Mouse (Mus musculus): ENCODE results near the gene Tmem132c. TPM values are rescaled to one million over a fixed set of nuclear protein-coding genes. Genes with fewer than 3 reads are reported as not detected.

Tmem132c gene
- total and polyA plus RNA-seq, 3 experiments, result 0.14 to 0.43 TPM; not detected in 1

DNA sequence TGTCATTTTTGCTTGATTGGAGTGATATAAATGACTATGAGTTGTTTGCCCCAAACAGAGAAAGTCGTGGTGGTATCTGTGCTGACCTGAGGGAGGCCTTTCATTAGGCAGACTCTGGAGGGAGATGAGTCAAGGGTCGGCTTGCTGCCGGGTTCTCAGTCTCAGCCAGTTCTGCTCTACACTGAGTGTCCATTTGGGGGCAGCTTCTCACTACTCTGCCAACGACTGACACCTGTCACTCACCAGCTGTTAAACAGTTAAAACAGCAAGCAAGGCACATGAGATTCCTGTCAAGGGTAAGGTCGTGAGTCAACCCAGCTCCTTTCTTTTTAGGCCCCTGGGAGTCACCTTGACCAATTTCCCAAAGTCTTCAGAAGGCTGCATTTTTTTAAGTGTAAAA is 350.8 kb downstream of the Tmem132c start:
- DNase-seq, result no peak
- Histone ChIP-seq H3K79me2 (replicated peaks; ENCODE audit: control insufficient read depth, insufficient read depth, low read length) (no peaks in the 10 kb centered on the region), H3K4me3 (no peak overlapping the region), H3K4me1 (ENCODE audit: control insufficient read depth, insufficient read depth, low read length) (no peaks in the 10 kb centered on the region), H3K9ac (ENCODE audit: low read depth, low read length) (no peak overlapping the region), H3K27ac (no peak overlapping the region), H3K36me3 (ENCODE audit: control insufficient read depth, insufficient read depth, low read length) (no peaks in the 10 kb centered on the region), H3K27me3 (ENCODE audit: control insufficient read depth, insufficient read depth, low read length) (no peaks in the 10 kb centered on the region)
- no peak for TF ChIP-seq CTCF (IDR thresholded peaks at IDR 0.05)
- no peak for TF ChIP-seq POLR2A (IDR thresholded peaks at IDR 0.05; ENCODE audit: insufficient read depth, low read depth, low read length)
- no peak for TF ChIP-seq EP300 (IDR thresholded peaks at IDR 0.05; ENCODE audit: insufficient read depth, low read depth, low read length)
- WGBS, result 64% methylated on average over 5 of the region's 5 CpGs
- intact Hi-C loops (cut with DNase I), result no loop called here

DNA sequence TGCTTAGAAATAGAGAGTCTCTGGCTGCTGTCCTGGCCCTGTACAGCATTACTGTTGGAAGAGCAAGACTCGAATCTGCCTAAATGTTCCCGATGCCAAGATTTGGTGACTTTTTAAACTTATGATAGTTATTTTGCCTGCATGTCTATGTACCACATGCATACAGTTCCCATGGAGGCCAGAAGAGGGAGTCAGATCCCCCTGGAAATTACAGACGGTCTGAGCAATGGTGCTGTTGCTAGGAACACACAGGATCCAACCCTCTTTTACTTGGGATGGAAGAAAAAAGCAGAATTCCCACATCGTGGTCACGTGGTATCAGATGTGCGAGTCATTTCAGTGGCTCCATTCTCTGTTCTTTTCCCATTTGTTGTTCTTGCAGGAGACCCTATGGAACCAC is 351.2 kb downstream of the Tmem132c start:
- Histone ChIP-seq H3K27me3 (ENCODE audit: control insufficient read depth, insufficient read depth, low read length) (no peaks in the 10 kb centered on the region), H3K79me2 (replicated peaks; ENCODE audit: control insufficient read depth, insufficient read depth, low read length) (no peaks in the 10 kb centered on the region), H3K4me3 (no peak overlapping the region), H3K27ac (no peak overlapping the region), H3K4me1 (ENCODE audit: control insufficient read depth, insufficient read depth, low read length) (no peaks in the 10 kb centered on the region), H3K9ac (ENCODE audit: low read depth, low read length) (no peak overlapping the region), H3K36me3 (ENCODE audit: control insufficient read depth, insufficient read depth, low read length) (no peaks in the 10 kb centered on the region)
- TF ChIP-seq EP300 (IDR thresholded peaks at IDR 0.05; ENCODE audit: insufficient read depth, low read depth, low read length) (no peak), CTCF (IDR thresholded peaks at IDR 0.05) (peak; percentile 64)
- intact Hi-C loops (cut with DNase I), result no loop called here
- 74% methylated on average over 6 of the region's 6 CpGs for WGBS
- no peak for DNase-seq

DNA sequence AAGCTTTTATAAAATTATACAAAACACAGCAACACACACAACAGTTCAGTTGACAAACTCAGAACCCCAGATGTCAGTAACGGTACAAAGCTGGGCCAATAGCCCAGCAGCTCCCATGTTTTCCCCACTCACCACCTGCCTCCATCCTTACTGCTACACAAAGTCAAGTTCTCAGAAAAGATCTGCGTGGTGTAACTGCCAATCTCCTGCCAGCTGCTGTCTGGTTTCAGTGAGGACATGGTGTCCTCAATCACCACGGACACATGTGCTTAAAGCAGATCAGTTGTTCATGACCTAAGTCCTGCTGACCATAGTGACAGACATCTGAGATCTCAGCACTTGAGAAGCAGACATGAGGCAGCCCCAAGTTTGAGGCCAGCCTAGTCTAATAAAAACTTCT is 354.1 kb downstream of the Tmem132c start:
- H3K4me3 ChIP-seq, result no peak overlapping the region
- no peak for TF ChIP-seq CTCF (IDR thresholded peaks at IDR 0.05)
- no peak for TF ChIP-seq EP300 (IDR thresholded peaks at IDR 0.05; ENCODE audit: insufficient read depth, low read depth, low read length)
- TF ChIP-seq POLR2A (IDR thresholded peaks at IDR 0.05; ENCODE audit: insufficient read depth, low read depth, low read length), result no peak
- no peak overlapping the region for H3K9ac ChIP-seq (ENCODE audit: low read depth, low read length)
- H3K4me1 ChIP-seq (ENCODE audit: control insufficient read depth, insufficient read depth, low read length), result no peaks in the 10 kb centered on the region
- no peaks in the 10 kb centered on the region for H3K36me3 ChIP-seq (ENCODE audit: control insufficient read depth, insufficient read depth, low read length)
- no peak for DNase-seq
- no peaks in the 10 kb centered on the region for H3K79me2 ChIP-seq (replicated peaks; ENCODE audit: control insufficient read depth, insufficient read depth, low read length)
- intact Hi-C loops (cut with DNase I), result no loop called here
- H3K27me3 ChIP-seq (ENCODE audit: control insufficient read depth, insufficient read depth, low read length), result no peaks in the 10 kb centered on the region
- WGBS, result 70% methylated on average over 3 of the region's 3 CpGs
- H3K27ac ChIP-seq, result no peak overlapping the region

DNA sequence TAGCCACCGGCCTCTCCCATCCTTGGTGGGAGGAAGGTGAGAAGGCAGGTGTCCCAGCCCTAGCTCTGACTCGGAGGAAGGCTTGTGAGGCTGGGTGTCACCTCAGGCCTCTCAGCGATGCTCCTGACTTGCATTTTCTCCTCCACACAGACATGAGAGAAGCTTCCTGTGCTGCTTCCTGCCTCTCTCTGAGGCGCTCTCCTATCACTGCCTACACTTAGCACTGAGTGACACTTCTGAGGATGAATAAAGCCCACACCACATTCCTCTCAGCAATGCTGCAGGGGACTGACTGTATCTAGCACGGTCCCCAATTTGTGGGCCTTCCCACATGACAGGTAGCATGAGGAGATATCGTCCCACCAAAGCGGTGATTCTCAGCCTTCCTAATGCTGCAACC is 355.3 kb downstream of the Tmem132c start:
- whole genome bisulfite sequencing, result 72% methylated on average over 7 of the region's 7 CpGs
- no peak for DNase-seq
- H3K27ac ChIP-seq, result no peak overlapping the region
- no peaks in the 10 kb centered on the region for H3K79me2 ChIP-seq (replicated peaks; ENCODE audit: control insufficient read depth, insufficient read depth, low read length)
- no peak for TF ChIP-seq POLR2A (IDR thresholded peaks at IDR 0.05; ENCODE audit: insufficient read depth, low read depth, low read length)
- no peak for TF ChIP-seq CTCF (IDR thresholded peaks at IDR 0.05)
- TF ChIP-seq EP300 (IDR thresholded peaks at IDR 0.05; ENCODE audit: insufficient read depth, low read depth, low read length), result no peak
- H3K36me3 ChIP-seq (ENCODE audit: control insufficient read depth, insufficient read depth, low read length), result no peaks in the 10 kb centered on the region
- no peak overlapping the region for H3K4me3 ChIP-seq
- intact Hi-C loops (cut with DNase I), result no loop called here
- no peak overlapping the region for H3K9ac ChIP-seq (ENCODE audit: low read depth, low read length)
- H3K27me3 ChIP-seq (ENCODE audit: control insufficient read depth, insufficient read depth, low read length), result no peaks in the 10 kb centered on the region
- no peaks in the 10 kb centered on the region for H3K4me1 ChIP-seq (ENCODE audit: control insufficient read depth, insufficient read depth, low read length)

DNA sequence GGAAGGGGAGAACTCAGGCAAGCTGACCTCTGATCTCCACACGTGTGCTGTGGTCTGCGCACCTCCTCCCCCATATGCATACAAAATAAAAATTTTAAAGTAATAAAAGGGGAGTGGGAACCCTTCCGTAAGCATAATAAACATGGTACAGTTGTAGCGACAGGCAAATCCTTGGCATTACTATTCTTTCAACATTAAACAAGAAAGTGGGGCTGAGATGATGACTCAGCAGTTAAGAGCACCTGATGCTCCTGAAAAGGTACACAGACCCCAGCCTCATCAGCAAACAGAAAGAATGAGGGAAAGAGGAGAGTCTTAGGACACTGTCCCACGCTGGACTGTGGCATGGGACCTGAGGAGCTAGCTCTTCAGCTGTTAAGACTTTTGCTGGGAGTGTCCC is 361.4 kb downstream of the Tmem132c start:
- intact Hi-C loops (cut with DNase I), result no loop called here
- WGBS, result 96% methylated on average over 5 of the region's 5 CpGs
- Histone ChIP-seq H3K4me1 (ENCODE audit: control insufficient read depth, insufficient read depth, low read length) (peaks cover 3% of the 10 kb centered on the region), H3K4me3 (no peak overlapping the region), H3K36me3 (ENCODE audit: control insufficient read depth, insufficient read depth, low read length) (peaks cover 7% of the 10 kb centered on the region), H3K27ac (no peak overlapping the region), H3K27me3 (ENCODE audit: control insufficient read depth, insufficient read depth, low read length) (no peaks in the 10 kb centered on the region), H3K79me2 (replicated peaks; ENCODE audit: control insufficient read depth, insufficient read depth, low read length) (no peaks in the 10 kb centered on the region; the same call in 1 of the 2 replicates), H3K9ac (ENCODE audit: low read depth, low read length) (no peak overlapping the region)
- no peak for DNase-seq
- no peak for TF ChIP-seq CTCF (IDR thresholded peaks at IDR 0.05)

DNA sequence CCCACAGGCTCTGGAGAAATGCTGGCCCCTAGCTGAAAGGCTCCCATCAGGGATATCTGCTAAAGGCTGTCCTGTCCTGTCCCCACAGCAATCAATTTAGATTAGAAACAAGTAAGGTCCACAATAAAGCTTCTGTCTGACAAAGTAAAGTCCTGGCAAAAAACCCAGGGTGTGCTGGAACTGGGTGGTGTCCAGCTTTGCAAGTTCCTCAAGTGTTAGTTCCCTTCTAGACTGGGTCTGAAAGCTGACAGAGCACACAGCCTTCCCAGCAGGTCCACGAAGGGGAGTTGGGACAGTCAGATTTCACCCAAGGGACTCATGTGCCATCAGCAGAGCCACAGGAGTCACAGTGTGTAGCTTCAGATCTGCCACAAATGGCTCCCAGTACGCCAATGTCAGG is 365.9 kb downstream of the Tmem132c start:
- WGBS, result 65% methylated on average over 2 of the region's 2 CpGs
- DNase-seq, result no peak

More for the DNA sequence above, 365.9 kb downstream of the Tmem132c start:
- intact Hi-C loops (cut with DNase I), result no loop called here
- Histone ChIP-seq H3K9ac (ENCODE audit: low read depth, low read length) (no peak overlapping the region), H3K36me3 (ENCODE audit: control insufficient read depth, insufficient read depth, low read length) (peaks cover 30% of the 10 kb centered on the region), H3K79me2 (replicated peaks; ENCODE audit: control insufficient read depth, insufficient read depth, low read length) (peaks cover 8% of the 10 kb centered on the region), H3K4me1 (ENCODE audit: control insufficient read depth, insufficient read depth, low read length) (peaks cover 26% of the 10 kb centered on the region), H3K4me3 (no peak overlapping the region), H3K27ac (no peak overlapping the region), H3K27me3 (ENCODE audit: control insufficient read depth, insufficient read depth, low read length) (no peaks in the 10 kb centered on the region)
- TF ChIP-seq EP300 (IDR thresholded peaks at IDR 0.05; ENCODE audit: insufficient read depth, low read depth, low read length), result no peak
- no peak for TF ChIP-seq CTCF (IDR thresholded peaks at IDR 0.05)
- no peak for TF ChIP-seq POLR2A (IDR thresholded peaks at IDR 0.05; ENCODE audit: insufficient read depth, low read depth, low read length)

Data from heart, adult 2 months (tissue).